Mouse (Mus musculus): ENCODE data around the gene Ces2e.

DNA sequence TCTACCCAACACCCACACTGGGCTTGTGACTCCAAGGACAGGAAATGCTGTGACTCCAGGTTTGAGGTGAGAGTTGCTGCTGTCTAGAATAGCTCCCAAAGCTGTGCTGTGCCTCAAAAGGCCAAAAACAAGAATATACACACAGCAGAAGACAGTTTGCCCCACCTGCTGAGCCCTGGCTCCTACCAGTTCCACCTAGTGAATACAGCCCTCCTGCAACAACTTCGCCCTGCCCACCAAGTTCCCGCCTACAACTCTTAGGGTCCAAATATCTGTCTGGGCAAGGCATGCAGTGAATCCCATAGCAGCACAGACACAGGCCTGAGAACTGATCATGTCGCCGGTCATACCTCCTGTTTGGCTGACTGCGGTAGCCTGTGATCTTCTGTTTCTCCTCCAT, 58.1 kb downstream of the Ces2e start:
- TF ChIP-seq CTCF (IDR thresholded peaks at IDR 0.05; ENCODE audit: insufficient read depth, low read length) (no peak), POLR2A (IDR thresholded peaks at IDR 0.05; ENCODE audit: borderline replicate concordance, extremely low read depth, low read depth, low read length) (no peak)

All from lung, adult 2 months (tissue).